Mouse (Mus musculus) limb, embryonic 10.5 days (tissue): ENCODE results near the gene Fam213b. TPM values are rescaled to one million over a fixed set of nuclear protein-coding genes. Genes with fewer than 3 reads are reported as not detected.

ENCODE experiments used
- DNase-seq: peaks from one replicate; pipeline ENCODE4 v3.0.0-alpha.2; 2017; ENCODE audit warnings: low spot score
- H3K27ac ChIP-seq: fragments of 300-500 bp; sonication (generic); 2 replicates; pipeline ENCODE4 v1.5.1; 2016; ENCODE audit warnings: mild to moderate bottlenecking
- H3K27me3 ChIP-seq: fragments of 300-500 bp; sonication (generic); 2 replicates; pipeline ENCODE4 v1.6.1; 2016; ENCODE audit warnings: low read depth, mild to moderate bottlenecking; ENCODE audit not compliant: poor library complexity, severe bottlenecking
- H3K36me3 ChIP-seq: fragments of 300-500 bp; sonication (generic); 2 replicates; pipeline ENCODE4 v1.6.1; 2016; ENCODE audit warnings: mild to moderate bottlenecking, moderate library complexity
- H3K4me1 ChIP-seq: fragments of 300-500 bp; sonication (generic); 2 replicates; pipeline ENCODE4 v1.6.1; 2016
- H3K4me3 ChIP-seq: fragments of 300-500 bp; sonication (generic); 2 replicates; pipeline ENCODE4 v1.5.1; 2016; ENCODE audit warnings: mild to moderate bottlenecking, moderate library complexity
- H3K9me3 ChIP-seq: fragments of 300-500 bp; sonication (generic); replicated peaks from 2 replicates; pipeline ENCODE4 v1.6.1; 2016; ENCODE audit warnings: mild to moderate bottlenecking
- WGBS: fragments of 180-500 bp; shearing (Covaris S2); methylation state at CpG from one replicate; pipeline ENCODE4 v1.1.7; 2016; 5-methylcytosine and 5-hydroxymethylcytosine counted together
- polyA plus RNA-seq: library from polyadenylated mRNA; unstranded; fragments of >200 nt; fragmentation: Nextera tagmentation; extraction: Ambion mirVana; gene quantifications from 2 replicates; pipeline ENCODE4 v1.2.1, GENCODE M21; 2016

Fam213b gene
- polyA plus RNA-seq, 1 experiment from 2014 or later = 42.7 TPM

DNA sequence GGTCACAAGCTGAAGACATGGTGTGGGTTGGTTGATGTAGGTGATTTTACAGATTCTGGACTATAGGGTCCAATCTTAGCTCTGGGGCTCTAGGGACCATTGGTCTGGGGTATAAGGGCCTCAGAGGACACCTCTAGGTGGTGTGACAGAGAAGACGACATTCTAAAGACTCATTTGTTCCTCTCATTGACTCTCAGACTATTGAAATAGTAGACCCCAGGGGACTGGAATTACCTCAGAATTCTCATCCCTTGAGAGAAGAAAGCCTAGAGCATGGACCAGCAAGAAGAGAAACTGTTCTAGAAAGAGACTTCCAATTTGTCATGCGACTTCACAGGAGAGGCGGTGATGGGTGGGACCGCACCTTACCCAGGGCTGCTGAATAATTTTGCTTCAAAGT lies 15.3 kb upstream of the Fam213b start:
- no peak for DNase-seq
- Histone ChIP-seq H3K27me3 (no peaks in the 10 kb centered on the region), H3K9me3 (no peaks in the 10 kb centered on the region), H3K4me1 (peaks cover 16% of the 10 kb centered on the region), H3K4me3 (no peak overlapping the region), H3K36me3 (no peaks in the 10 kb centered on the region), H3K27ac (no peak overlapping the region)
- WGBS = 96% methylated on average over 4 of the region's 4 CpGs

DNA sequence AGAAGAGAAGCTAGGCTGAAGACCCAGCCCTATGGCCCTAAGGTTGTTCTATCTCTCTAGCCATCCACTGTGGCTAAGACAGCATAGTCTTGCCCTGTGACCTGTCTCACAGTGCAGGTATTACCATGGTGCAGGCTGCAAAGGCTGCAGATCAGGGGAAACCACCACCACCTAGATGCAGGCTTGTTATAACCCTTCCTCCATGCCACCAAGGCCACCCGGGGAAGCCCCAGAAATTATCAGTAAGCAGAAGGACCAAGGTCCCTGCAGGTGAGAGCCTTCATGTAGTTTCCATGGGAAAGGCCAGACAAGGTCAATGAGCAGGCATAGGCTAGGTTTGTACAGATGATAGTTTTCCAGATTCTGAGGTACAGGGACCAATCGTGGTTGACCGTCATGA lies 14.9 kb upstream of the Fam213b start:
- WGBS = 94% methylated on average over 3 of the region's 3 CpGs
- no peak for DNase-seq
- Histone ChIP-seq H3K36me3 (no peaks in the 10 kb centered on the region), H3K4me1 (peaks cover 16% of the 10 kb centered on the region), H3K9me3 (no peaks in the 10 kb centered on the region), H3K27ac (no peak overlapping the region), H3K27me3 (no peaks in the 10 kb centered on the region), H3K4me3 (no peak overlapping the region)

DNA sequence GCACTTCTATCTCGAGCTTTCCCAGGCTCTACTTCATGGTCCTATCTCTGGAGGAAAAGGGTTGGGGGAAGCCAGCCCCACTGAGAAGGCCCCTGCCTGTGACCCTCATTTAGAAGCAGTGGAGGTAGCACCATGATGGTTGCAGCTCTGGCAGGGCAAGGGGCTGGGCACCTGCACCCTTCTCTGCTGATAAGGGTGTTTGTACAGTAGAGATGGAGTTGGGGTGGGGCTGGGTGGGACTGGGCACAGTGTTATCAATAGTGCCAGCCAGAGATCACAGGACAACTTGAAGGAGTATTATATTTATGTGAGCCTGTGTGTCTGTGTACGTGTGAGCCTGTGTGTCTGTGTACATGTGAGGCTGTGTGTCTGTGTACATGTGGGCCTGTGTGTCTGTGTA lies 12.7 kb upstream of the Fam213b start:
- H3K27me3 ChIP-seq = no peaks in the 10 kb centered on the region
- 77% methylated on average over 2 of the region's 2 CpGs for WGBS
- H3K4me3 ChIP-seq = no peak overlapping the region
- no peaks in the 10 kb centered on the region for H3K36me3 ChIP-seq
- peaks cover 23% of the 10 kb centered on the region for H3K4me1 ChIP-seq
- no peaks in the 10 kb centered on the region for H3K9me3 ChIP-seq
- peak overlapping the region; percentile 59 for H3K27ac ChIP-seq
- DNase-seq = no peak

- no peak for DNase-seq
- H3K4me3 ChIP-seq = peak overlapping the region; percentile 5; the same call in 1 of the 2 replicates
- H3K27me3 ChIP-seq = no peaks in the 10 kb centered on the region
- no peaks in the 10 kb centered on the region for H3K36me3 ChIP-seq
- H3K27ac ChIP-seq = peak overlapping the region; percentile 59; the same call in 1 of the 2 replicates
- H3K9me3 ChIP-seq = no peaks in the 10 kb centered on the region
- H3K4me1 ChIP-seq = peaks cover 23% of the 10 kb centered on the region
- 38% methylated on average over 15 of the region's 15 CpGs for WGBS
Observed at GRCm38 (mm10) chr4:154910606-154911522, 11.9 kb upstream of the Fam213b start.

- Histone ChIP-seq H3K36me3 (no peaks in the 10 kb centered on the region), H3K27me3 (no peaks in the 10 kb centered on the region), H3K27ac (no peak overlapping the region), H3K9me3 (no peaks in the 10 kb centered on the region), H3K4me3 (no peak overlapping the region), H3K4me1 (peaks cover 36% of the 10 kb centered on the region)
- 90% methylated on average over 5 of the region's 5 CpGs for WGBS
- no peak for DNase-seq
Observed at GRCm38 (mm10) chr4:154908490-154908889, 9.6 kb upstream of the Fam213b start.

DNA sequence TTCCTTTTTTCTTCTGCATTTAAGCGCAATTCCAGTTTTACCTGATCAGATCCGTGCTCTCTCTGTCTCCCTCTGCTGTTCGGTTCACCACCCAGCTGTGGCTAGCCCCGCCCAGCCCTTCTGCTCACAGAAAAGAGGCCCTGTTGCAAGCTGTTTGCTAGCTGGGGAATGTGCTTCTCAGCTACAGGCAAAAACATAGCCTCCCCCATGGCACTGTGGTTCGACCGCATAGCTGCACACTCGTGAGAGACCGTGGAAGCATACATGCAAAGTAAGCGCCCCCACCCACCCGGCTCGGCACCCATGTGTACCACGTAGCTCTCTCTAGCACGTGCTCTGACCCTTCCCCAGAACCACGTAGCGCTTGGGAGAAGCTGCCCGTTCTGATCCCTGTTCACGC lies 8.9 kb upstream of the Fam213b start:
- WGBS = 50% methylated on average over 17 of the region's 17 CpGs
- peaks cover 36% of the 10 kb centered on the region for H3K4me1 ChIP-seq
- peak; percentile 78 for DNase-seq
- H3K27ac ChIP-seq = peak overlapping the region; percentile 75; the same call in 1 of the 2 replicates
- no peaks in the 10 kb centered on the region for H3K9me3 ChIP-seq
- no peaks in the 10 kb centered on the region for H3K27me3 ChIP-seq
- H3K4me3 ChIP-seq = no peak overlapping the region
- H3K36me3 ChIP-seq = no peaks in the 10 kb centered on the region

DNA sequence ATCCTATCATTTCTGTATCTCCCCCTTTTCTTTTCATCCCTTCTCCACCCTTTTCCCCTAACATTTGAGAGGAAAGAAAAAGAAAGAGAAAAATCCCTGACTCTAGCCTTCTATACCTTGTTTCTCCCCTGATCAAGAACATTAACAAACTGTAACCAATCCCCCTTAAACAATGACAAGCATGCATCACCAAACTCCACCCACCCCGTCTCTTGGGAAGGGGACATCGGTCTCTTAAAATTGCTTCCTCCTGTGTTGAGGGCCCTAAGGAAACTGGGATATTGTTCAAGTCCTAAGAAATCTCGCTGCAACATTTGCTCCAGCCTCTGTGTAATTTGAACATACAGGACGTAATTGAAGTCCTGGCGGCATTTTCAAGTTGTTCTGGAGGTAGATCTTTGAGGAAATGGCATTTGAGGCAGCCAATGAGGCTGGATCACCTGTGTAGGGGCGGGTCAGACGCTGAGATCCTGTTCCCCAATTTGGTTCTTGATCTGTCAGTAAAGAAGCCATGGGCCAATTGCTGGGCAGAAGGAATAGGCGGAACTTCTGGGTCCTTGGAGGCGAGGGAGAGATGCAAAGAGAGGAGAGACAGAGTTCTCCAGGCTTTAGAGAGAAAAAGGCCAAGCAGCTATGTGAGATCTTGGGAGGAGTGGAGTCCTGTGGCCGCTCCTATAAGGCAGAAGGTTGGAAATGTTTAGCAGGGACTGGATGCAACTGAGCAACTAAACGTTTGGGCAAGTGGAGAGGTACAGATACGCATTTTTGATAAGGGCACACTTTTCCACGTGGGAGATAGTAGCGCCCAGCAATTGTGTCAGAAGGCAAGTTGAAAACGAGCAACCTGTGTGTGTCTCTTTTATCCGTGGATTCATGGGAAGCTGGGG lies 5.5 kb upstream of the Fam213b start:
- 2% methylated on average over 16 of the region's 16 CpGs for WGBS
- no peaks in the 10 kb centered on the region for H3K36me3 ChIP-seq
- H3K4me1 ChIP-seq = peaks cover 23% of the 10 kb centered on the region
- H3K27ac ChIP-seq = peak overlapping the region; percentile 78
- DNase-seq = peak; percentile 74
- H3K9me3 ChIP-seq = no peaks in the 10 kb centered on the region
- H3K27me3 ChIP-seq = no peaks in the 10 kb centered on the region
- H3K4me3 ChIP-seq = peak overlapping the region; percentile 59

- no peak for DNase-seq
- Histone ChIP-seq H3K4me1 (peaks cover 37% of the 10 kb centered on the region), H3K9me3 (no peaks in the 10 kb centered on the region), H3K27ac (no peak overlapping the region), H3K4me3 (no peak overlapping the region), H3K27me3 (0 out of 2 replicates have a peak, but pooled peaks cover 3% of the 10 kb centered on the region), H3K36me3 (no peaks in the 10 kb centered on the region)
- 83% methylated on average over 2 of the region's 2 CpGs for WGBS
Observed at GRCm38 (mm10) chr4:154902371-154902770, 3.4 kb upstream of the Fam213b start.

GRCm38 (mm10) chr4:154897676-154898465 lies 1.1 kb downstream of the Fam213b start:
- 0 out of 2 replicates have a peak, but pooled peaks cover 18% of the 10 kb centered on the region for H3K27me3 ChIP-seq
- H3K4me1 ChIP-seq = peaks cover 29% of the 10 kb centered on the region
- H3K9me3 ChIP-seq = no peaks in the 10 kb centered on the region
- peak overlapping the region; percentile 81; the same call in 1 of the 2 replicates for H3K27ac ChIP-seq
- 66% methylated on average over 6 of the region's 6 CpGs for whole genome bisulfite sequencing
- H3K36me3 ChIP-seq = no peaks in the 10 kb centered on the region
- peak overlapping the region; percentile 69 for H3K4me3 ChIP-seq
- DNase-seq = no peak

DNA sequence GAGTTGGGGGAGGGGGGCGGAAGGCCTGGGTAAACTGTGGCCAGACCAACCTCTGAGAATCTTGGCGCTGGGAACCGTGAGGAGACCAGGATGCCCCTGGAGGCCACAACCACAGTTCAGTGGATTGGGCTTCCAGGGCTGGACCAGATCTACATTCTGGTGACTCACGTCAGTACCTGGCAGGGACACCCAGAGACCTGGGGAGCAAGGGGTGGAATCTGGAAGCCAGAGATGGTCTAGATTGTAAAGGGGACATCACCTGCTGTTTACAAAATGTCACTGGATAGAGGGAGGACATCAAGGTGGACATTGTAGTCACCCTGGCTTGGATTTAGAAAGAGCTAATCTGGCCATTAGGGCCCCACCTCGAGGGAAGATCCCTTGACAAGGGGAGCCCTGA lies 3.4 kb downstream of the Fam213b start:
- 80% methylated on average over 5 of the region's 5 CpGs for WGBS
- H3K27me3 ChIP-seq = 0 out of 2 replicates have a peak, but pooled peaks cover 25% of the 10 kb centered on the region
- H3K4me1 ChIP-seq = peaks cover 29% of the 10 kb centered on the region
- no peak for DNase-seq
- H3K27ac ChIP-seq = no peak overlapping the region
- H3K4me3 ChIP-seq = no peak overlapping the region
- H3K36me3 ChIP-seq = no peaks in the 10 kb centered on the region
- no peaks in the 10 kb centered on the region for H3K9me3 ChIP-seq

DNA sequence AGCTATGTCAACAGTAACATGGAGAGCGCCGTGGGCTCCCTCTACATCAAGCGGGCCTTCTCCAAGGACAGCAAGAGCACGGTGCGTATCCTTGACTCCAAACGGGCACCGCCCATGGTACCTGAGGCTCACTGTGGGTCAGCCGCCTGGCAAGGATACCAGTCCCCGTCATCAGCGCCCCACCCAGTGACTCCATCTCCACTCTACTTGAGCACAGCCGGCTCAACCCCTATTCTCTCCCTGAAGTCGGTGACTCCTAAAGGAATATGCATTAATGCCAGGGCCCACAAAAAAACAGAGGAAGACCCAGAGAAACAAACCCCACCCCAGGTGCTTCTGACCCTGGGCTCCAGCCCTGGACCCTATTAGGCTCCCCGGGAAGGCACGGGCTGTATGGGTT lies 8.0 kb downstream of the Fam213b start:
- H3K4me3 ChIP-seq = no peak overlapping the region
- H3K4me1 ChIP-seq = peaks cover 14% of the 10 kb centered on the region
- H3K36me3 ChIP-seq = no peaks in the 10 kb centered on the region
- no peaks in the 10 kb centered on the region for H3K9me3 ChIP-seq
- H3K27me3 ChIP-seq = 0 out of 2 replicates have a peak, but pooled peaks cover 15% of the 10 kb centered on the region
- no peak for DNase-seq
- WGBS = 89% methylated on average over 14 of the region's 14 CpGs
- no peak overlapping the region for H3K27ac ChIP-seq

GRCm38 (mm10) chr4:154887593-154888250 lies 11.2 kb downstream of the Fam213b start:
- Histone ChIP-seq H3K36me3 (no peaks in the 10 kb centered on the region), H3K4me3 (no peak overlapping the region), H3K9me3 (no peaks in the 10 kb centered on the region), H3K4me1 (peaks cover 12% of the 10 kb centered on the region), H3K27ac (no peak overlapping the region), H3K27me3 (0 out of 2 replicates have a peak, but pooled peaks cover 12% of the 10 kb centered on the region)
- WGBS = 83% methylated on average over 15 of the region's 15 CpGs
- DNase-seq = no peak
